Mouse (Mus musculus): ENCODE data around the gene Pomt1.

- TF ChIP-seq CTCF (IDR thresholded peaks at IDR 0.05; ENCODE audit: low read depth) (no peak), EP300 (IDR thresholded peaks at IDR 0.05; ENCODE audit: low read depth) (no peak)
Measured at GRCm38 (mm10) chr2:32217656-32218055, 18.7 kb upstream of the Pomt1 start.
